Mouse (Mus musculus) myocyte (in vitro differentiated cells): ENCODE measurements around the gene Ablim2. TPM values are rescaled to one million over a fixed set of nuclear protein-coding genes. Genes with fewer than 3 reads are reported as not detected.

Source experiments
- H3K27me3 ChIP-seq: one replicate; pipeline ENCODE4 v1.6.1; 2011; ENCODE audit not compliant: control insufficient read depth, insufficient read depth, insufficient read length
- H3K36me3 ChIP-seq: one replicate; pipeline ENCODE4 v1.6.1; 2011; ENCODE audit not compliant: control insufficient read depth, insufficient read depth
- H3K4me2 ChIP-seq: one replicate; pipeline ENCODE4 v1.6.1; 2011; ENCODE audit warnings: low read depth, control low read depth
- H3K4me3 ChIP-seq: one replicate; pipeline ENCODE4 v1.5.1; 2011; ENCODE audit warnings: mild to moderate bottlenecking, control low read depth, moderate library complexity
- H3K79me2 ChIP-seq: one replicate; pipeline ENCODE4 v1.6.1; 2011; ENCODE audit not compliant: control insufficient read depth, insufficient read depth
- H3ac ChIP-seq: one replicate; pipeline ENCODE4 v1.6.1; 2011; ENCODE audit not compliant: control insufficient read depth, insufficient read length
- CEBPB ChIP-seq: IDR thresholded peaks from 2 replicates; pipeline ENCODE4 v1.6.1; 2011; ENCODE audit warnings: mild to moderate bottlenecking, moderate library complexity; ENCODE audit not compliant: poor library complexity, insufficient read depth, severe bottlenecking
- E2F4 ChIP-seq: IDR thresholded peaks from one replicate; pipeline ENCODE4 v1.6.1; 2011; ENCODE audit warnings: mild to moderate bottlenecking, control low read depth, moderate library complexity; ENCODE audit not compliant: insufficient read depth
- MAX ChIP-seq: IDR thresholded peaks from one replicate; pipeline ENCODE4 v1.6.1; 2011; ENCODE audit warnings: low read depth, mild to moderate bottlenecking, control low read depth
- MYOD1 ChIP-seq, 3 experiments: IDR thresholded peaks; one replicate each; pipeline ENCODE4 v1.6.1; 2011; ENCODE audit warnings: control low read depth in 2 of 3, low read depth in 2 of 3, mild to moderate bottlenecking in 2 of 3, moderate library complexity in 1 of 3; ENCODE audit not compliant: insufficient read length in 2 of 3, control insufficient read depth in 1 of 3
- MYOG ChIP-seq, 3 experiments: IDR thresholded peaks; one replicate each; pipeline ENCODE4 v1.6.1; 2011; ENCODE audit warnings: control low read depth in 2 of 3, low read depth in 2 of 3, mild to moderate bottlenecking in 2 of 3; ENCODE audit not compliant: insufficient read length in 2 of 3, control insufficient read depth in 1 of 3, insufficient read depth in 1 of 3
- POLR2A ChIP-seq: IDR thresholded peaks from one replicate; pipeline ENCODE4 v1.6.1; 2011; ENCODE audit warnings: low read depth, mild to moderate bottlenecking, control low read depth, moderate library complexity; ENCODE audit not compliant: insufficient read length
- POLR2AphosphoS2 ChIP-seq: IDR thresholded peaks from one replicate; pipeline ENCODE4 v1.6.1; 2011; ENCODE audit warnings: low read depth, control low read depth; ENCODE audit not compliant: insufficient read length
- REST ChIP-seq: IDR thresholded peaks from one replicate; pipeline ENCODE4 v1.6.1; 2011; ENCODE audit warnings: mild to moderate bottlenecking, control low read depth, moderate library complexity; ENCODE audit not compliant: insufficient read depth, insufficient read length
- SRF ChIP-seq: IDR thresholded peaks from one replicate; pipeline ENCODE4 v1.6.1; 2011; ENCODE audit warnings: low read depth; ENCODE audit not compliant: control insufficient read depth, insufficient read length
- TCF12 ChIP-seq: IDR thresholded peaks from one replicate; pipeline ENCODE4 v1.6.1; 2011; ENCODE audit warnings: mild to moderate bottlenecking, control low read depth; ENCODE audit not compliant: poor library complexity, insufficient read depth, severe bottlenecking
- TCF3 ChIP-seq: IDR thresholded peaks from one replicate; pipeline ENCODE4 v1.6.1; 2011; ENCODE audit warnings: low read depth, control low read depth; ENCODE audit not compliant: insufficient read length
- USF1 ChIP-seq: IDR thresholded peaks from one replicate; pipeline ENCODE4 v1.6.1; 2011; ENCODE audit warnings: low read depth, mild to moderate bottlenecking, control low read depth, moderate library complexity
- polyA plus RNA-seq: library from polyadenylated mRNA; unstranded; fragments of >200 nt; fragmentation: generic; extraction: Trizol; gene quantifications from one replicate; pipeline ENCODE4 v1.2.1, GENCODE M21; 2012; ENCODE audit warnings: missing spikeins

The Ablim2 gene
- polyA plus RNA-seq, 1 experiment = 11.9 TPM

GRCm38 (mm10) chr5:35793971-35794370 is 36.3 kb downstream of the Ablim2 start:
- no peak for TF ChIP-seq POLR2AphosphoS2
- TF ChIP-seq POLR2A = no peak
- no peak for TF ChIP-seq MAX
- TF ChIP-seq SRF = no peak
- TF ChIP-seq MYOD1 (IDR thresholded peaks at IDR 0.05; ENCODE audit: control insufficient read depth in 1 of 3, insufficient read length in 2 of 3, low read depth in 2 of 3) = no peak
- TF ChIP-seq REST = no peak
- no peak for TF ChIP-seq TCF3
- no peak for TF ChIP-seq USF1
- TF ChIP-seq CEBPB = no peak
- TF ChIP-seq MYOG (IDR thresholded peaks at IDR 0.05; ENCODE audit: control insufficient read depth in 1 of 3, insufficient read depth in 1 of 3, insufficient read length in 2 of 3, low read depth in 2 of 3) = no peak
- TF ChIP-seq TCF12 = no peak
- TF ChIP-seq E2F4 = no peak
- H3K36me3 ChIP-seq = no peaks in the 10 kb centered on the region
- H3ac ChIP-seq = no peak overlapping the region
- no peak overlapping the region for H3K4me3 ChIP-seq
- peaks cover 35% of the 10 kb centered on the region for H3K27me3 ChIP-seq
- no peaks in the 10 kb centered on the region for H3K79me2 ChIP-seq
- H3K4me2 ChIP-seq = no peak overlapping the region

- Histone ChIP-seq H3K27me3 (peaks cover 30% of the 10 kb centered on the region), H3ac (no peak overlapping the region), H3K79me2 (no peaks in the 10 kb centered on the region), H3K36me3 (no peaks in the 10 kb centered on the region), H3K4me3 (no peak overlapping the region), H3K4me2 (no peak overlapping the region)
- TF ChIP-seq SRF (no peak), MYOG (IDR thresholded peaks at IDR 0.05; ENCODE audit: control insufficient read depth in 1 of 3, insufficient read depth in 1 of 3, insufficient read length in 2 of 3, low read depth in 2 of 3) (no peak), USF1 (no peak), TCF12 (no peak), POLR2A (no peak), REST (no peak), E2F4 (no peak), MAX (no peak), POLR2AphosphoS2 (no peak), CEBPB (no peak), MYOD1 (IDR thresholded peaks at IDR 0.05; ENCODE audit: control insufficient read depth in 1 of 3, insufficient read length in 2 of 3, low read depth in 2 of 3) (no peak), TCF3 (no peak)
Observed at GRCm38 (mm10) chr5:35794942-35795341, 37.3 kb downstream of the Ablim2 start.

- TF ChIP-seq MYOD1 (IDR thresholded peaks at IDR 0.05; ENCODE audit: control insufficient read depth in 1 of 3, insufficient read length in 2 of 3, low read depth in 2 of 3) (peak in 1 of 3 experiments; percentile 42), REST (no peak)
- H3K4me2 ChIP-seq = no peak overlapping the region
- H3K27me3 ChIP-seq = peaks cover 29% of the 10 kb centered on the region
- H3K4me3 ChIP-seq = no peak overlapping the region
- H3K79me2 ChIP-seq = no peaks in the 10 kb centered on the region
- H3K36me3 ChIP-seq = no peaks in the 10 kb centered on the region
- no peak overlapping the region for H3ac ChIP-seq
Observed at GRCm38 (mm10) chr5:35795481-35796048, 37.9 kb downstream of the Ablim2 start.

- Histone ChIP-seq H3ac (no peak overlapping the region), H3K36me3 (no peaks in the 10 kb centered on the region), H3K79me2 (no peaks in the 10 kb centered on the region), H3K4me2 (no peak overlapping the region), H3K4me3 (no peak overlapping the region), H3K27me3 (peaks cover 29% of the 10 kb centered on the region)
- TF ChIP-seq E2F4 (no peak), POLR2A (no peak), TCF12 (no peak), MAX (no peak), MYOG (IDR thresholded peaks at IDR 0.05; ENCODE audit: control insufficient read depth in 1 of 3, insufficient read depth in 1 of 3, insufficient read length in 2 of 3, low read depth in 2 of 3) (no peak), POLR2AphosphoS2 (no peak), CEBPB (no peak), SRF (no peak), MYOD1 (IDR thresholded peaks at IDR 0.05; ENCODE audit: control insufficient read depth in 1 of 3, insufficient read length in 2 of 3, low read depth in 2 of 3) (no peak), REST (no peak), TCF3 (no peak), USF1 (no peak)
Observed at GRCm38 (mm10) chr5:35796136-35796535, 38.5 kb downstream of the Ablim2 start.

GRCm38 (mm10) chr5:35799090-35799489 is 41.4 kb downstream of the Ablim2 start:
- H3K36me3 ChIP-seq = no peaks in the 10 kb centered on the region
- H3ac ChIP-seq = no peak overlapping the region
- no peak overlapping the region for H3K4me3 ChIP-seq
- H3K79me2 ChIP-seq = no peaks in the 10 kb centered on the region
- TF ChIP-seq REST (no peak), POLR2A (no peak), MYOD1 (IDR thresholded peaks at IDR 0.05; ENCODE audit: control insufficient read depth in 1 of 3, insufficient read length in 2 of 3, low read depth in 2 of 3) (no peak), TCF12 (no peak), USF1 (no peak)
- H3K4me2 ChIP-seq = peak overlapping the region; percentile 18
- H3K27me3 ChIP-seq = peaks cover 42% of the 10 kb centered on the region
